Mouse (Mus musculus) heart, embryonic 10.5 days (tissue): ENCODE results near the gene Nfkb2. TPM values are rescaled to one million over a fixed set of nuclear protein-coding genes. Genes with fewer than 3 reads are reported as not detected.

Source experiments
- DNase-seq: peaks from one replicate; pipeline ENCODE4 v3.0.0-alpha.2; 2017; ENCODE audit warnings: low spot score
- H3K27ac ChIP-seq: fragments of 300-500 bp; sonication (generic); 2 replicates; pipeline ENCODE4 v1.5.1; 2016; ENCODE audit warnings: mild to moderate bottlenecking
- H3K27me3 ChIP-seq: fragments of 300-500 bp; sonication (generic); 2 replicates; pipeline ENCODE4 v1.6.1; 2016; ENCODE audit warnings: mild to moderate bottlenecking; ENCODE audit not compliant: poor library complexity, insufficient read depth, severe bottlenecking
- H3K36me3 ChIP-seq: fragments of 300-500 bp; sonication (generic); 2 replicates; pipeline ENCODE4 v1.6.1; 2016; ENCODE audit warnings: mild to moderate bottlenecking, moderate library complexity
- H3K4me1 ChIP-seq: fragments of 300-500 bp; sonication (generic); 2 replicates; pipeline ENCODE4 v1.6.1; 2016; ENCODE audit warnings: mild to moderate bottlenecking
- H3K4me3 ChIP-seq: fragments of 300-500 bp; sonication (generic); 2 replicates; pipeline ENCODE4 v1.5.1; 2016; ENCODE audit warnings: mild to moderate bottlenecking, moderate library complexity
- H3K9me3 ChIP-seq: fragments of 300-500 bp; sonication (generic); 2 replicates; pipeline ENCODE4 v1.6.1; 2016; ENCODE audit warnings: mild to moderate bottlenecking, moderate library complexity
- WGBS: fragments of 180-500 bp; shearing (Covaris S2); methylation state at CpG from one replicate; pipeline ENCODE4 v1.1.7; 2016; 5-methylcytosine and 5-hydroxymethylcytosine counted together
- polyA plus RNA-seq: library from polyadenylated mRNA; unstranded; fragments of >200 nt; fragmentation: Nextera tagmentation; extraction: Ambion mirVana; gene quantifications from 2 replicates; pipeline ENCODE4 v1.2.1, GENCODE M21; 2016

Gene Nfkb2
- 5.9 and 7.2 TPM in 2 replicates for polyA plus RNA-seq

GRCm38 (mm10) chr19:46304216-46304841 is at the start of gene Nfkb2:
Nfkb2 (plus strand) TSS chr19:46304320.
- Histone ChIP-seq H3K36me3 (peaks cover 12% of the 10 kb centered on the region; the same call in 1 of the 2 replicates), H3K27ac (peak within 1 kb of the TSS; percentile 88), H3K4me3 (peak within 1 kb of the TSS; percentile 86), H3K27me3 (peaks cover 38% of the 10 kb centered on the region), H3K4me1 (peaks cover 45% of the 10 kb centered on the region), H3K9me3 (no peaks in the 10 kb centered on the region)
- DNase-seq, result peak; percentile 97
- WGBS, result under 1% methylated on average over 39 of the region's 39 CpGs

- DNase-seq, result no peak
- Histone ChIP-seq H3K9me3 (no peaks in the 10 kb centered on the region), H3K4me3 (no peak overlapping the region), H3K27ac (no peak overlapping the region), H3K4me1 (no peaks in the 10 kb centered on the region), H3K36me3 (peaks cover 100% of the 10 kb centered on the region), H3K27me3 (no peaks in the 10 kb centered on the region)
- WGBS, result 87% methylated on average over 7 of the region's 7 CpGs
These were observed 39.4 kb upstream of the Nfkb2 start for GRCm38 (mm10) chr19:46264762-46265161.

GRCm38 (mm10) chr19:46275307-46275706 is 28.8 kb upstream of the Nfkb2 start:
- no peaks in the 10 kb centered on the region for H3K4me1 ChIP-seq
- H3K9me3 ChIP-seq, result no peaks in the 10 kb centered on the region
- H3K36me3 ChIP-seq, result peaks cover 81% of the 10 kb centered on the region
- DNase-seq, result no peak
- no peak overlapping the region for H3K4me3 ChIP-seq
- no peak overlapping the region for H3K27ac ChIP-seq
- no peaks in the 10 kb centered on the region for H3K27me3 ChIP-seq

GRCm38 (mm10) chr19:46282081-46282849 is 21.9 kb upstream of the Nfkb2 start:
- Histone ChIP-seq H3K9me3 (no peaks in the 10 kb centered on the region), H3K27ac (no peak overlapping the region), H3K4me1 (no peaks in the 10 kb centered on the region), H3K36me3 (peaks cover 89% of the 10 kb centered on the region), H3K4me3 (no peak overlapping the region), H3K27me3 (no peaks in the 10 kb centered on the region)
- 94% methylated on average over 11 of the region's 11 CpGs for WGBS
- no peak for DNase-seq

GRCm38 (mm10) chr19:46284686-46285085 is 19.4 kb upstream of the Nfkb2 start:
- no peaks in the 10 kb centered on the region for H3K9me3 ChIP-seq
- H3K27ac ChIP-seq, result no peak overlapping the region
- H3K36me3 ChIP-seq, result peaks cover 80% of the 10 kb centered on the region
- DNase-seq, result peak; percentile 55
- no peaks in the 10 kb centered on the region for H3K4me1 ChIP-seq
- no peaks in the 10 kb centered on the region for H3K27me3 ChIP-seq
- WGBS, result 85% methylated on average over 4 of the region's 4 CpGs
- no peak overlapping the region for H3K4me3 ChIP-seq

- no peaks in the 10 kb centered on the region for H3K27me3 ChIP-seq
- H3K27ac ChIP-seq, result no peak overlapping the region
- H3K4me1 ChIP-seq, result no peaks in the 10 kb centered on the region
- no peak overlapping the region for H3K4me3 ChIP-seq
- H3K9me3 ChIP-seq, result no peaks in the 10 kb centered on the region
- H3K36me3 ChIP-seq, result peaks cover 71% of the 10 kb centered on the region
- WGBS, result 79% methylated on average over 7 of the region's 7 CpGs
- peak; percentile 72 for DNase-seq
These were observed 18.5 kb upstream of the Nfkb2 start for GRCm38 (mm10) chr19:46285631-46286030.

- no peak for DNase-seq
- no peak overlapping the region for H3K4me3 ChIP-seq
- peaks cover 67% of the 10 kb centered on the region for H3K36me3 ChIP-seq
- no peaks in the 10 kb centered on the region for H3K4me1 ChIP-seq
- 84% methylated on average over 6 of the region's 6 CpGs for WGBS
- H3K27me3 ChIP-seq, result no peaks in the 10 kb centered on the region
- H3K27ac ChIP-seq, result no peak overlapping the region
- no peaks in the 10 kb centered on the region for H3K9me3 ChIP-seq
These were observed 18.1 kb upstream of the Nfkb2 start for GRCm38 (mm10) chr19:46286047-46286446.

- Histone ChIP-seq H3K27me3 (no peaks in the 10 kb centered on the region), H3K36me3 (peaks cover 59% of the 10 kb centered on the region)
- WGBS, result 80% methylated on average over 3 of the region's 3 CpGs
These were observed 17.2 kb upstream of the Nfkb2 start for GRCm38 (mm10) chr19:46286926-46287325.

GRCm38 (mm10) chr19:46287566-46287965 is 16.6 kb upstream of the Nfkb2 start:
- H3K4me1 ChIP-seq, result no peaks in the 10 kb centered on the region
- H3K9me3 ChIP-seq, result no peaks in the 10 kb centered on the region
- peaks cover 52% of the 10 kb centered on the region for H3K36me3 ChIP-seq
- peak; percentile 68 for DNase-seq
- H3K27ac ChIP-seq, result no peak overlapping the region
- H3K4me3 ChIP-seq, result no peak overlapping the region
- 86% methylated on average over 3 of the region's 3 CpGs for WGBS
- H3K27me3 ChIP-seq, result no peaks in the 10 kb centered on the region; the same call in 1 of the 2 replicates

More at GRCm38 (mm10) chr19:46286926-46287325, 17.2 kb upstream of the Nfkb2 start:
- H3K9me3 ChIP-seq, result no peaks in the 10 kb centered on the region
- H3K4me3 ChIP-seq, result no peak overlapping the region
- peak; percentile 71 for DNase-seq
- no peak overlapping the region for H3K27ac ChIP-seq
- H3K4me1 ChIP-seq, result no peaks in the 10 kb centered on the region

- Histone ChIP-seq H3K9me3 (no peaks in the 10 kb centered on the region), H3K27me3 (no peaks in the 10 kb centered on the region; the same call in 1 of the 2 replicates), H3K27ac (no peak overlapping the region), H3K36me3 (peaks cover 23% of the 10 kb centered on the region), H3K4me3 (no peak overlapping the region), H3K4me1 (no peaks in the 10 kb centered on the region)
- 59% methylated on average over 12 of the region's 12 CpGs for WGBS
- no peak for DNase-seq
These were observed 13.5 kb upstream of the Nfkb2 start for GRCm38 (mm10) chr19:46290535-46291105.

GRCm38 (mm10) chr19:46296938-46297337 is 7.2 kb upstream of the Nfkb2 start:
- WGBS, result 65% methylated on average over 4 of the region's 4 CpGs
- Histone ChIP-seq H3K4me1 (peaks cover 2% of the 10 kb centered on the region; the same call in 1 of the 2 replicates), H3K27ac (no peak overlapping the region), H3K4me3 (no peak overlapping the region), H3K27me3 (peaks cover 3% of the 10 kb centered on the region; the same call in 1 of the 2 replicates), H3K36me3 (no peaks in the 10 kb centered on the region), H3K9me3 (no peaks in the 10 kb centered on the region)
- no peak for DNase-seq

GRCm38 (mm10) chr19:46300294-46301045 is 3.6 kb upstream of the Nfkb2 start:
- 40% methylated on average over 8 of the region's 8 CpGs for WGBS
- DNase-seq, result peak; percentile 51
- no peaks in the 10 kb centered on the region for H3K9me3 ChIP-seq
- H3K4me1 ChIP-seq, result peaks cover 21% of the 10 kb centered on the region; the same call in 1 of the 2 replicates
- no peak overlapping the region for H3K27ac ChIP-seq
- H3K4me3 ChIP-seq, result no peak overlapping the region
- 0 out of 2 replicates have a peak, but pooled peaks cover 3% of the 10 kb centered on the region for H3K27me3 ChIP-seq
- H3K36me3 ChIP-seq, result no peaks in the 10 kb centered on the region
